Mouse (Mus musculus): ENCODE measurements at regions not wholly inside any gene's neighbourhood (a gene's known extent, or its start where the extent isn't known, plus 50 kb on each side); places are given as distances from the start of the nearest gene placed in this dataset.

DNA sequence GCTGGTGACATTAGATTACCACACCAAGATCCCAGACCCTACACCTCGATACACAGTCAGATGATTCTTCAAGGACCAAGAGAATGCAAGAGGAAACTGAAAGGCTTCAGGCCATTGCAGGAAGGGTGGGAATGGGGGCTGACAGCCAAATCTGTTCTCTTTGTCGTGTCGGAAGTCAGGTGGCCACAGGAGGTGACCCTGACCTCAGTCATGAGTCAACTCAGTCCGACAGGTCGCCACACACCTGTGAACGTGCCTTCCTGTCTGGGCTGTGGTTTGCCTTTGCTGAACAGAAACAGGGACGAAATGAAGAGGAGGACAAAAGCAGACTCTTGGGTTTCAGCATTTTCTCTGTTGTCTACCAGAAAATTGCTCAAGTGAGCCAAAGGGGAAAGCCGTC is 318.3 kb upstream of the Gm26657 start:
- no peak for DNase-seq

DNA sequence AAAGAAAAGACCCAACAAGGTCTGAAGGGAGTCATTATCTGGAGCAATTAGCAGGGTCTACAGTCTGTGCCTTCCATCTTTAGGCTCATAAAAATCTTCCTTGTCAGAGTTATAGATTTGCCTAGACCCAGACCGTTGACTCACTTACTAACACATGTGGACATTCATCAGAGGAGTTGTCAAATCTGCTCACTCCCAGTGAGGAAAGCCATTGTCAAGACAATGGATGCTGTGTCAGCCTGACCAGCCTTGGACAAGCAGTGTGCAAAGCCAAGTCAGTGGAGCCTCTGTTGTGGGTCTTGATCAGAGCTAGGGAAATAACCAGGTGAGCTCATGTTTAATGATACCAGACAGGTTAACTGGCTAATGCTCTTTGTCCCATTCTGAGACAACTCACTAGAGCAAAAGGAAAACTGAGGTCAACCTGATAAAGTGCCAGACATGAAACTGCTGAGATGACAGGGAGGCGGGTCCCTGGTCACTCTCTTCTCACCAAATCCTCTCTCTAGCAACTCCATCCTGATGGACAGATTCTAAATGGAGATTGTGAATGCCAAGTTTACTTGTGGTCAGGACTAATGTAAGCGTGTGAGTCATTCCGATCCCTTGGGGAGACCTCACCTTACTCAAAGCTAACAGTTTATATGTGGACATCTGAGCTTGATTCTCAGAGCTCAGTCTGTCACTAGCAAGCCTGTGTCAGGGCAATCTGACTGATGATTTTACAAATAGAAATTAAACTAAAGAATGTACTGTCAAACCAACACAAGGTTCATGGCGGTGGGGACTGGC is 320.6 kb upstream of the Gm26657 start:
- DNase-seq = no peak

DNA sequence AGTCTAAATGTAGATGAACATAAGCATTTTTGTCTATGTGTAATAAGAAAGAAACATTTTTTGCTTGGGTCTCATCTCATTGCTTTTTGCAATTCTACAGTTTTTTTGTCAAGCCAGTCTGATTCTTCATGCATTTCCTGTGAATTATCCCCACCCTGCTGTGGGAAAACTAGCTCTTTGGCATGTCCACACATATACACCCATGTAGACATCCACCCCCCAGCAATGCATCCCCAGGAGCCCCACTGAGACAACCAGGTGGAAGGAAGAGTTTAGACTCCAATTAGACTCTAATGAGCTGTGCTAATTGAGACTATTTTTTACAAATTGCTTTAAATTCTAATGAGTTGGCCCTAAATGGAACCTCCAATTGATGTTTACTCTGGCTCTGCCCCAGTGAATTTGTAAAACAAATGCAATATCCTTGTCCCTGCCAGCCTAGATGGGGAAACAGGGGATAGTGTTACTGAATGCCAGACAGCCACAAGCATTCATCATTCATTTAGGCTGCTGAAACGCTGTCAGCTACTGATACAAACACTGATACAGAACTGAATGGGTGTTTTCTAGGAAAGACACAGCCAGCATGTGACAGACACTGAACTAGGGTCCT is 328.7 kb upstream of the Gm26657 start:
- DNase-seq = no peak

DNA sequence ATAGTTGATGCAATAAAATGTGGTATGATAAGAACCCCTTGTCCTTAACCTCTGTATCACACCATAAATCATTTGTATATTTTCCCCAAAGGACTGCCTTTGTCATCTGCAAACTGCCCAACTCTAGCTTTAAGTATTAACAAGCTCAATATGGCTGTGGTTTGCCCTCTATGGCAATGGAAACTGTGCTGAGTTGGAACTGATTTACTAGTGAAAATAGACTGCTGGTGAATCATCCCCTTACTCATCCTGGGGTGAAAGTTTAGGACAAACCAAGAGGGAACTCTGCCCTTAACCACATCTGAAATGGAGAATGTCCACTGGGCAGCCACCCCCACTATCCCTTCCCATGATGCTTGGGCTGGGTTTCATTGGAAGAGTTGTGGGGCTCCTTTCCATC is 346.1 kb upstream of the Gm26657 start:
- no peak for DNase-seq

DNA sequence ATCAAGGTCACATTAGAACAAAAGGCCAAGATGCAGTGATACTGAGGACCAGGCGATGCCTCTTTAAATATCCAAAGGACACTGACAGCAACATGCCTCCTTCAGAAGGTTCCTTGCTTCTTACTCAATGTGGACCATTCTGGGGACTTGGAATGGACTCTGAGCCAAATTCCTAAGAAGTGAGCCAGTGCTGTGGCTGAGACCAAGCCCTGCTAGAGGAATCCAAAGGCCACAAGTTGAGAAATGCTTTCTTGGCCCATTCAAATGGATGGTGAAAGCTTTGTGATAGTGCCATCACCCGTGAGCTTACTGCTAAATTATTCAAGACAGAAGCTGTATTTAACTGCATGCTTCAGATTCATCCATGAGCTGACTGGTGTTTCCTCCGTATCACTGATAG is 352.8 kb upstream of the Gm26657 start:
- no peak for DNase-seq

DNA sequence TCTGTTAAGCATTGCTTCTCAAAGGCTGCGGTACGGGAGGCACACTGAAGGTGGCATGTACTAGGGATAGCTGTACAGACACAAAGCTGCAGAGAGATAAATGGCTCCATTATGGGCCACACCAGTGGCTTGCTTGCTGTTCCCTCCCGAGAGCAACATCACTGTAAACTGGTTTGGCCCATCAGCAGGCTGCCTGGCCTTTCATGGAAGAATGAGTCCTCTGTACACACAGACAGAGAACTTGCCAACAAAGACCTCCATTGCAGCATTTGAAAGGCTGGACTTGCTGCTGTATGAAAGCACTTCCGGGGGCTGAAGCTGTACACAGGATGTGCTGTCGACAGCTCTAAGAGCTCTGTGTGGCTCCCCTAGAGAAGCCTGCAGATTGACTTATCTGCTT is 364.1 kb upstream of the Gm26657 start:
- no peak for DNase-seq

DNA sequence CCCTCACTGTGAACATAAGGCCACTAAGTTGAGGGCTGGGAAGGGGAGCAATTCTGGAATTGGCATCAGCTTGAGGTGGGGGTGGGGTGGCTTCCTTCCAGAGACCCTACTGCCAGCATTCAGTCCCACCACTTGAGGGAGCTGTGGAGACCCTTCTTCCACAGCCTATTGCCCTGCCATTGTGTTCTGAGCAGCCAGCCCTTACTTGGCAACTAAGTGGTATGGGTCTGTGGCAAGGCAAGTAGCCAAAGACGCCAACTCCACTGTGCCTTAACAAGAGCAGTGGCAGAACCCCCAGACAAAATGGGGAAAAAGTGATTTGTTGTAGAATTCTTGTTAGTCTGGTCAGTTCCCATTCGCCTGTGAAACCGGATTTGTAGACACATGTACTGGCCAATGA is 365.4 kb upstream of the Gm26657 start:
- no peak for DNase-seq

DNA sequence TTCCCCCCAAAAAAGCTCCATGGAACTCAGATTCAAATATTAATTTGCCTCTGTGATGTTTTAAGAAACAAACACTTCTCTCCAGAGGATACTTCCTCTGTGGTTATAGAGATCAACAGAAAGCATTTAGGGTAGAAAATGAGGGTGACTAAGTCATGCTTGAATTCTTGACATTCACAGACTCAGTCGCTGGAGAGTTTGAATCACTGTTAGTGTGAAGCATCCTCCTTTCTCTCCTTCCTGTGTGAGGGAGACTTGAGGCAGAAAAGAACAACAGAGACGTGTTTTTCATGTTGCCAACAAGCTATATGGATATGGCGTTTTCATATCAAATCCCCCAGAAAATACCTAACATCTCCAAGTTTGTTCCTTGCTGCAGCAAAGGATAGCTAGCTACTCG is 366.1 kb upstream of the Gm26657 start:
- no peak for DNase-seq

DNA sequence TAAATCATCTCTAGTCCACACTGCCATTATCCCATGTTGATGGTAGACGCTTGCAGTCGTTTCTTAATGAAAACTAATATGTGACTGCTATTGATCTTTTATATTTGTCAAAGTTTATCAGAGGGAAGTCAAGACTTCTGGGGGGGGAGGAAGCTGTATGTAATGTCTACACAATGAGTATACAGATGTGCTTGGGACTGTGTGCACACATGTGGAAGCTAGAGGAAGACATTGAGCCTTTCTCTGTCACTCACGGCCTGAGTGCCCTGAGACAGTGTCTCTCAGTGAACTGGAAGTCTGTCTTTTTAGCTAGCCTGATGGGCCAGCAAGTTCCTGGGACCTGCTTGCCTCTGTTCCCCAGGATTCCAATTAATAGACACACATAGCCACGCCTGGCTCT is 366.7 kb upstream of the Gm26657 start:
- DNase-seq = no peak

DNA sequence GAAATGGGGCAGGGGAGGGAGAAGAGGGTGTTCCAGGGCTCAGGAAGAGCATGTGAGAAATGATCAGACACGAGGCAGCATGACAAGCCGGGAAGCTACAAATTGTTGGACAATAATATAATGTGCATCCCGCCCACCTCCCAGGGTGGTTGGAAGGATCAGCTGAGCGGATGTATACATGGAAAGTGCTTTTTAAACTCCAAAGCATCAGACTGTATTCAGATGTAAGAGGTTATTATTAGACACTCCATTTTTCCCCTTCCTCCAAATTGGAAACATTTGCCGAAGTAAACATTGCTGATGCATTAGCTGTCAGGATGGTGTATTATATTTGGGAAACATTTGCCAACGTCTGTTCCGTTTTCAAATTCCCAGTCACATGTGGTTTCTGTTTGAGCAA is 367.2 kb upstream of the Gm26657 start:
- no peak for DNase-seq

DNA sequence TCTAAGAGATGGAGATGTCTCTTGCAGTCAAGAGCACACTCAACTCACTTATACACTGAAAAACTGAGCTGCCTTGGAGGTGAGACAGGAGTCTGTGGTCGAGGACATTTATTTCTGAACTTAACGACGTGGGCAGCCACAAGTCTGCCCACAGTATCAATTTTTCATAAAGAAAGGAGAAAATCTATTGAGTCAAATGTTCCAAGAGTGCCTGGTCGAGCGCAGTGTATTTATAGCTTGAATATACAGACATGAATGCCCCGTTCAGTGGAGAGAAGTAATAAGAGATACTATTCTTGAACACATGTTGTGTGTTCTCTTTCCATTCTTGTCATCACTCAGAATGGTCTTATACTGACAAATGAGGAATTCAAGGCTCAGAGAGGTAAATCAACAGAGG is 375.3 kb upstream of the Gm26657 start:
- no peak for DNase-seq

DNA sequence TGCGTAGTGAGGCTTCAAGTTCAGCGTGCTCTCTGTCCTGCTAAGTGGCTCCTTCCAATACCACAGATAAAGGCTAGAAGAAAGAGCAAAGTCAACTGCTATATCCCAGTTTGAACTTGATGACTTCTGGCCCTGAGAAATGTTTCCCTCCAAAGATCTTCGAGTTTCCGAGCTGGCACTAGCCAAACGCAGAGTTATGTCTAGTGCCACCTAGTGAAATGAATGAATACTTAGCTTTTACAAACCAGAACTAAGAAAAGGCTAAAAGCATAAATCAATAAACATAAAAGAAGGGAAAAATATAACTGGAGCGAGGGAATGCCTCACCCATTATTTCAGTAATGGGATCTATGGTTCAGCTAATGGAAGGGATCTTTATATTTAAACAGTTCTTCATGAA is 377.7 kb upstream of the Gm26657 start:
- no peak for DNase-seq

DNA sequence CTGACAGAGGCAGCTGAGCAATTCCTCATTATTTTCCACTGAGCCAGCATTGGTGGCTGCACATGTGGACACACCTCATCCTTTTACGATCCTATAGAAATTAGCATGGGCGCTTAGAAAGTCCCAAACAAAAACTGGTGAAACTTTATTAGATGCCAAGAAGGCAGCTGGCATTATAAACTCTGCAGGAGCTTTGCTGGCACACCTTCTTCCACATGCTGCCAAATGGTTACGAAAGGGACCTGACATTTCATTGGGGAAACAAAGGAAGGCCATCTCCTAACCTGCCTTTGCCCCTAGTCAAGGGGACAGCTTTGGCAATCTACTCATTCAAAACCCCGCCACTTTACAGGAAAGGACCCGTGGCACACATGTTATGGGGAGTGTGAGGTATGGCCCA is 390.7 kb upstream of the Gm26657 start:
- no peak for DNase-seq

DNA sequence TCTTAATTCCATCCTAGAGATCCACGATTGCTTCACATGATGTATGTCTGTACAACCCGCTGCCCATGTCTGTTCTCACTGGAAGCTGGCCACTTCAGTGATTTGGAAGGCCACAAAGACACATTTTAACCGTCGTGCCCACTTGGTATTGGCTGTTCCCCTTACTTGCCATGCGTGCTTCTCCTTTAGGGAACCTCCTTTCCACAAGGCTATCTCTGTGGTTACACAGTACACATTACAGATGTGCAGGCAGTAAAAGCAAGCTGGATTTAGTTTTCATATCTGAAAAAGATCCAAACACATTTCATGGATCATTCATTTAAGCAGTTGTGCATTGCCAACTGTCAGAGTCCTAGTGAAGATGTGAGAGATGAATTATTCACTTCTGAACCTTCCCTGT is 414.7 kb upstream of the Gm26657 start:
- no peak for DNase-seq

DNA sequence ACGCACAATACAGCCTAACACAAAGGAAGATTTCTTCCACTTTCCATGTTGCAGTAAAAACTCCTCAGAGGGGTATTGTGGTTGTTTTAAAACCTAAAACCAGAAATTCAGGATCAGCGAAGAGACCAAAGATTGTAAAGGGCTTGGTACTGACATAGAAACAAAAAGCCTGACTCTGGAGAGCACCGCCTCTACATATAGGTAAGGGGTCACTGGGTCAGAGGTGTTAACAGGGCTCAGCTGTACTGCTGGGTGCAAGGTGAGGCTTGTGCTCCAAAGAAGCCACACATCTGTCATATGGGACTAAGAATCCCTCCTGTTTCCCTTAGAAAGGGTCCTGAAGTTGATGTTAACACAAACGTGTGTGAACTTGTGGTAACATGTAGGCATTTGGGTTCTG is 420.7 kb upstream of the Gm26657 start:
- no peak for DNase-seq

DNA sequence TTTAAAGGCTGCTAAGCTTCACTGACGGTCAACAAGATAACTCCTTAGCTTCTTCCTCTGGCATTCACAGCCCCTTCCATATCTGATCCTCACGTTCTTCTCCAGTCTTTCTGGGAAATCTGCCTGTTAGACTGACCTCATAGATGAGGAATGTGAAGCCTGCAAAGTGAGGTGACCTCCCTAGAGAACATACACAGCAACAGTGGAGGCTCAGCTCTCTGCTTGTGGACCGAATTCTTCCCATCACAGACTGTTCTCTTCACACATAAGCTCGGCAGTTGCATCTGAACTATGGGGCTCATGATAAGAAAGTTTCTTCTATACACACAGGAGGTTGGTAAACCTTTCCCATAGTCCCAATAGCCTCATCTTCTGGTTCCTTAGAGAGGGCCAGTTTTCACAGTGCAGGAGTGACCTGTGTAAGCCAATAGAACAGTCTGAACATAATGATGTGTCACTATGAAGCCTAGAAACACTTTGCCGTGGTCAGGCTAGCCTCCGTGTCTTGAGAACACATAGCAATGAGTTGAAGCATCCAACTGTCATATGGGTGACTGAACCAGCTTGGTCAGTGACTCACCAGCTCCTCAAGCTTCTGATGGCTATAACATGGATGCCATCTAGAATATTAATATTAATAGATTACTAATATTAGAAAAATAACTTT is 434.1 kb upstream of the Gm26657 start:
- no peak for DNase-seq

DNA sequence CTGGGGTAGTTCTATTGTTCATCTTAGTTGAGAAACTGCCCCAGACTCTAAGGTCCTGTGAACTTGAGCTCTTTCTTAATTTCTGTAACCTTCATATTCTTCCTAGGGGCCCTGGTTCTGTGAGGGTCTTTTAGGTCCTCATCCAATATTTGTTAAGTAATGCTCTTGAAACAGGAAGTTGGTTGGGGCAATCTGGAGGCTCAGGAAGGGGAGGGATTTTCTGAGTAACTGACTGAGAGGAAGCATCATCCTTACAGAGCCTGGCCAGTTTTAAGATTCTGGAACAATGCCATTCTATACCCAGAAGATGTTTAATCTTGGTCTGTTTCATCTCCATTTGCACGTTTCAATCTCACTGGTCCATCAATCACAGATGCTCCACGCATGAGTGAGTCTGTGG is 435.6 kb upstream of the Gm26657 start:
- DNase-seq = no peak

DNA sequence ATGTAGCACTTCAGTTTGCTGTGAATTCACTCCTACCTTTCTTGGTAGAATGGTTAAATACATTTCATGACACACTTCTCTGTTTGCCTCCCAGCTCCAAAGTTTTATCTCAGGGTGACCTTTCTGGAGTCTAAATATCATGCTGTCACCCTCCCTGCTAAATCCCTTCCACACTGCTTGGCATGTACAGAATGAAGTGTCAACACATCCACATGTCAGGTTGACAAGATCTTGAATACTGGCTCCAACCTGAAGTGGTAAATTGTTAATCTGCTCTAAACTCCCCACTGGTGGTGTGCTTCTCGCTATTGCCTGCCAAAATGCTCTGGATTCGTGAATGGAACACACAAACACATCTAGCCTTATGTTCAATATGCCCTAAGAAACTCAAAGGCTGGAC is 451.9 kb upstream of the Gm26657 start:
- no peak for DNase-seq

DNA sequence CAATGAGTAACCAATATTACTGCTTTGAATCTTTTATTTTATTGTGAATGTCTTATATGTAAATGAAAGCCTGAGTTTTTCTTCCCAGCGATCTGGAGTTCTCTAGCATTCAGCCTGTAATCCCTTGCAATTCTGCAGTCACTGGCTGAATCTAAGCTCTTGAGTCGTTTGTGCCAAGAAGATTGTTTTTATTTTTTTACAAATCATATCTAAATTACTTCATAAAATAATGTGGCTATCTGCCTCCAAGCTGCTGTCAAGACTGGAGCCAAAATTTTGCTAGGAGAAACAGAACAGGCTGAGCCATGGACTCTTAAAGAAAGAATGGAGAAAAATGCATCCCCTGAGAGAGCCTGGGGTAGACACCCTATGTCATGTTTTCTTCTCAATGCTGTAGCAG is 455.4 kb upstream of the Gm26657 start:
- DNase-seq = no peak

DNA sequence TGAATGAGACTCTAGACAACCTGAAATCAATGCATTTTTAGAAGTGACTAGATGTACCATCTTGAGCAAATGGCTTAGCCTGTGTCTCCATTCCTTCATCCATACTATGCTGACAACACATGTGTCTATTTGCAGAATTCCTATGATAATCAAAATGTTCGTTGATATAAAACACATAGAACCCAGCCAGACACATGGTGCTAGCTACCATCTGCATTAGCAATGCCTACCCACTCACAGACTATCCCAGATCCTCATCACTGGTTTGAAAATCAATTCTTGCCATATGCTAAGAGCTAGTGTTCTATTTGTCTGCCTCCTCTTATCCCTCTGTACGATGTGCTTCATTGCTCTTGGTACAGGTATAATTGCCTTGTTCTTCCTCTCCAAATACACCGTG is 464.0 kb upstream of the Gm26657 start:
- DNase-seq = no peak

DNA sequence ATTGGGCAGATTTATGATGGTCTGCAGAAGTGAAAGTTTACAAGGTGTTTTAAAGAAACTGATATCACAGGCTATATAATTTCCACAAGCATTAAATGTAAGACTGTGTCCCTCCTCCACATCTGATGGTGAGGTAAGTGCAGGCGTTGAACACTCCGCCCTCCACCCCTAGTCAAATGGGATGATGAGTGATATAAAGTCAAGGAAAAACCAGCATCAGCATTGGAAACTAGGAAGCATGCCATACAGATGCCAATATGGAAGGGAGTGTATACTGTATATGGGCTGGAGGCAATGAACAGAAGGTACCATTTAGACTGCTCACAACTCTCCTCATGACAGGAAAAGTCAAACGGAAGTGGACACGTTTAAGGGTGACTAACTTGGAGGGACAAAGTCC is 468.5 kb upstream of the Gm26657 start:
- no peak for DNase-seq

DNA sequence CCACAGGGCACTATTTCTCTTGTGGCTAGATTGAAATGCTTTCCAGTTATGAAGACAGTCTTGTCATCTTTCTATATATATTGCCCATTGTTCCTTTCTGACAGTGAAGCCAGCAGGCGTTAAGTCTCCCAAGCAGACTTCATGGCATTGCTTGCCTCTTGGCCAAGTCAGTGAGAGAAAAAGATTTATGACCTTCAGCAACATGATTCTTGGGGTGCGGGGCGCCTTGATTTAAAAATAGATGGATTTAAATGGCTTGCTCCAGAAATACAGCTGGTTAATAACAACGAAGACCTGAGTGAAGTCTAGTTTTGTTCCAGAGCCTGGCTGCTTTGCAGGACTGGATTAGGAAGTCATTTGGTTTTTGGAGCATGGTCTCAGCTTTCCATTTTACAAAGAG is 475.2 kb upstream of the Gm26657 start:
- no peak for DNase-seq

DNA sequence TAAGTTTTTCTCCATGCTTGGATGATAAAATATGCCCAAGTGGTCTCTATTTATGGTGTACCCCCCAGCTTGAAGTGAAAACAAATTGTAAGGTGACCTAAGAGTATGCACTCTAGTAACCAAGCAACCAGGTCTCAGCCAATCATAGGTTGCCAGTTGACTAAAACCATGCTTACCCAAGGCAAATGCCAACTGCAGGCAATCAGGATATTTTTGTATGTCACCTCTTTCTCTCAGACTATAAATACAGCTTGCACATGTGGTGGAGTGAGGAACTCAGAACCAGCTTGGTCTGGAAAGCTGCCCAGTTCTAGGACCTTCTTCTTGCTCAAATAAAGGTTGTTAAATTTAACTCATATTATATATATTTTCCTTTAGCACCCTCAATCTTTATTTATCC is 476.0 kb upstream of the Gm26657 start:
- no peak for DNase-seq

DNA sequence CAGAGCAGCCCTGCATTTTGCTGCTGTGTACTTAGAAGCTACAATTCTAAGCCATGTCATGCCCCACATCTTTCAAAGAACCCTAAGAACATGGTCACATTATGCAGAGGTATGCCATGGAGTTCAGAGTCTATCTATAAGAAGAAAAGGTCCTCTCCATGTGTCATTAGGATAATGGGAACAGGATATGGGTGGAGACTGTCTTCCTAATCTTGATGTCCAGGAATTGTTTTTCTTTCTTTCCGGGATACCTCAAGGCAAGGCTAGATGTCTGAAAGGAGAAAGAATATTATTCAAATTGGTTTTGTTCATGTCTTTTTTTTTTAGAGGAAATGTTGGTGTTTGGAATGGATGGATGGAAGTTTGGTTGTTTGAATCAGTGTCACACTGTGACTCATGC is 477.3 kb upstream of the Gm26657 start:
- DNase-seq = no peak

DNA sequence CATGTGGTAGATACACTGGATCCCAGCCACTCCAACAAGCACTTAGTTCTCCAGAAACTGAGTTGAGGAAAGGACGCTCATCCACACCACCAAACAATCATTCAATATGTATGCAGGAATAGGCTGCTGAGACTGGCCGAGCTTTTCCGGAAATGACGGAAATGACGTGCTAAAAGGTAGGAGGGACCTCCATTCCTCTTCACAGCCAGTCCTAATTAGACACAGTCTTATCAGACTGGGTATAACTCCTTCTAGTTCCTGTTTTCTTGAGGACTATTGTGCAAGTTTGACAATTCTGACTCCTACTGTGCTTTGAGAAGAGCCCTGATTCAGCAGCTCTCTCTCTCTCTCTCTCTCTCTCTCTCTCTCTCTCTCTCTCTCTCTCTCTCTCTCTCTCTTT is 477.9 kb upstream of the Gm26657 start:
- DNase-seq = no peak

Measured in cerebellum, postnatal 36 days (tissue).